Mouse (Mus musculus) neural tube, embryonic 11.5 days (tissue): Measurements from ENCODE around the gene Gng2. TPM values are rescaled to one million over a fixed set of nuclear protein-coding genes. Genes with fewer than 3 reads are reported as not detected.

Source experiments
- ATAC-seq: fragments of 200-750 bp; cut with Nextera tagmentation; 2 replicates; pipeline ENCODE4 v1.8.0; 2017; ENCODE audit warnings: moderate number of reproducible peaks, mild to moderate bottlenecking, moderate TSS enrichment, moderate library complexity; ENCODE audit not compliant: insufficient read depth, low FRiP score, low TSS enrichment
- DNase-seq: peaks from one replicate; pipeline ENCODE4 v3.0.0-alpha.2; 2015; ENCODE audit warnings: low spot score
- H3K27ac ChIP-seq: fragments of 300-500 bp; sonication (generic); 2 replicates; pipeline ENCODE4 v1.5.1; 2014; ENCODE audit warnings: low read depth, mild to moderate bottlenecking, low read length
- H3K27me3 ChIP-seq: fragments of 300-500 bp; sonication (generic); 2 replicates; pipeline ENCODE4 v1.6.1; 2014; ENCODE audit warnings: mild to moderate bottlenecking, low read length, mixed read lengths; ENCODE audit not compliant: control insufficient read depth, insufficient read depth
- H3K36me3 ChIP-seq: fragments of 300-500 bp; sonication (generic); 2 replicates; pipeline ENCODE4 v1.6.1; 2014; ENCODE audit warnings: mild to moderate bottlenecking, low read length, moderate library complexity, mixed read lengths; ENCODE audit not compliant: control insufficient read depth, insufficient read depth
- H3K4me1 ChIP-seq: fragments of 300-500 bp; sonication (generic); 2 replicates; pipeline ENCODE4 v1.6.1; 2014; ENCODE audit warnings: low read length, mixed read lengths; ENCODE audit not compliant: control insufficient read depth, insufficient read depth
- H3K4me2 ChIP-seq: fragments of 300-500 bp; sonication (generic); 2 replicates; pipeline ENCODE4 v1.6.1; 2014; ENCODE audit warnings: low read depth, mild to moderate bottlenecking, moderate library complexity
- H3K4me3 ChIP-seq: fragments of 300-500 bp; sonication (generic); 2 replicates; pipeline ENCODE4 v1.5.1; 2014; ENCODE audit warnings: low read depth, low read length
- H3K9ac ChIP-seq: fragments of 300-500 bp; sonication (generic); 2 replicates; pipeline ENCODE4 v1.6.1; 2014; ENCODE audit warnings: mild to moderate bottlenecking, low read length
- H3K9me3 ChIP-seq: fragments of 300-500 bp; sonication (generic); 2 replicates; pipeline ENCODE4 v1.6.1; 2016; ENCODE audit warnings: low read length; ENCODE audit not compliant: control insufficient read depth
- WGBS: fragments of 180-500 bp; shearing (Covaris S2); extraction: QIAGEN DNeasy Blood & Tissue Kit; methylation state at CpG from one replicate; pipeline ENCODE4 v1.1.7; 2014; 5-methylcytosine and 5-hydroxymethylcytosine counted together
- polyA plus RNA-seq: library from polyadenylated mRNA; unstranded; fragments of >200 nt; fragmentation: Nextera tagmentation; extraction: Ambion mirVana; gene quantifications from 2 replicates; pipeline ENCODE4 v1.2.1, GENCODE M21; 2014

Gng2 gene
- polyA plus RNA-seq, 1 experiment from 2014 or later, result 175 TPM

- no peaks in the 10 kb centered on the region for H3K36me3 ChIP-seq
- no peak overlapping the region for H3K27ac ChIP-seq
- DNase-seq (no peak), ATAC-seq (no peak)
- no peak overlapping the region for H3K9ac ChIP-seq
- H3K4me1 ChIP-seq, result peaks cover 10% of the 10 kb centered on the region
- H3K4me2 ChIP-seq, result no peak overlapping the region
- WGBS, result 68% methylated on average over 3 of the region's 3 CpGs
- no peaks in the 10 kb centered on the region for H3K27me3 ChIP-seq
- H3K4me3 ChIP-seq, result no peak overlapping the region
- no peaks in the 10 kb centered on the region for H3K9me3 ChIP-seq
These were observed 6.6 kb downstream of the Gng2 start for GRCm38 (mm10) chr14:19970845-19971244.

DNA sequence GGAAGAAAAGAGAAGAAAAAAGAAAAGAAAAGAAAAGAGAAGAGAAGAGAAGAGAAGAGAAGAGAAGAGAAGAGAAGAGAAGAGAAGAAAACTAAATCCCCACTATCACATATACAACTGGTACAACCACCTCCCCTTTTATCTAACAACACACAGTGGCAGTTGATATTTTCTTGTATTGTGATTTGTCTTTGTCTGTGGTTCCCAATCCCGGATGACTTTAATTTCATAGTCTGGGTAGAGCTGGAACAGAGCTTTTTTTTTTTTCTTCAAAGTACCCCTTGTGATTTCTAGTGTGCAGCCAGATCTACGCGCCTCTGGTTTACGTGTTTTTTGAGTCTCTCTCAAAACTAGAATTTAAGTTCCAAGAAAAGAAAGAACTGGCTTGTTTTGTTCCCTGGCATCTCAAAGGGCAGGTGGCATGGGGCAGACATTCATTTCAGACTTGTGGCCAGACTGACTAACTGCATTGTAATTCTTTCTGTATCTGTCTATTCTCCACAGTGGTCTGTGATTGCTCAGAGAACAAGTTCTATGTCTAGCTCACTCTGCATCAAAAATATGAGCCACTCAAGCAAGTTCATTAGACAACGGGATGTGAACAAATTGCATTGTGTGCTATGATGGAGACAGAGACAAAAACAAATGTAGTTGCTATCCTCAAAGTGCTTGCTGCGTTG, 7.2 kb downstream of the Gng2 start:
- Histone ChIP-seq H3K27ac (no peak overlapping the region), H3K4me1 (peaks cover 9% of the 10 kb centered on the region), H3K4me3 (no peak overlapping the region), H3K27me3 (no peaks in the 10 kb centered on the region), H3K36me3 (no peaks in the 10 kb centered on the region), H3K9ac (no peak overlapping the region), H3K4me2 (no peak overlapping the region), H3K9me3 (no peaks in the 10 kb centered on the region)
- WGBS, result 88% methylated on average over 6 of the region's 6 CpGs
- ATAC-seq (no peak), DNase-seq (no peak)

DNA sequence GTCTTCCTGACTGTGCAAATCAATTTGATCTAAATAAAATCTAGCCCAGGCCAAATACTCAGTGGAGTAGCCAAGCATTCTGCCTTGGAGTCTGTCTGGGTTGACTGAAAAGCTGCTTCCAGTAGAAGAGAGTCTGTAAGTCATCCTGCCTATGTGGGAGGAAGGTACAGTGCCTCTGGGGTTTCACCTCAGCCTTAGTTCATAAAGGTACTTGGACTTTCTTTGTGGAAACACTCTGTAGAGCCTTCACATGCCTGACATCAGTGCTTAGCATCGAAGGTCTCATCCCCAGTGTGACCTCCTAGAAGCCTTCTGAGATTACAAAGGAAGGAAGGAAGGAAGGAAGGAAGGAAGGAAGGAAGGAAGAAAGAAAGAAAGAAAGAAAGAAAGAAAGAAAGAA, 7.9 kb downstream of the Gng2 start:
- WGBS, result 92% methylated on average over 1 of the region's 1 CpGs

DNA sequence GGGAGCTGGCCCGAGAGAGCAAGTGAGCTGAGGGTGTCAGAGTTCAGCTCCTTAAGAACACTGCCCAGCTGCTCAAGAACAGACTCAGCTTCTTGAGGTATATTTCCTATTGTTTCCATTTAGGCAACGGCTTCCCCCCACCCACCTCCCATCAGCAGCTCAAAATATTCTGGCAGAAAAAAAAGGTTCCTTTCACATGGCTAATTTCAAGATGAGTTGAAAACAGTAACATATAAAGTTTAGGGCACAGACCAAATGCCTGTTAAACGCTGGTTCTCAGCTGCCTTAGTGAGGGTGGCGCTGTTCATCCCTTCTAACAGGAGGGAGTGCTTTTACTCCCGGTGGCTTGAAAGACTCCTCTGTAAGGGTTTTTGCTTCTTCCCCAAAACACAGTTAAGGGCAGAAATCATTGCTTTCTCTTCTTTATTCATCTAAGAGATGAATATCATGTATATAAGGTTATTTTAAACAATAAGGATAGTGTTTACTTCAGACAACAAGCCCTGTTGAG, 8.4 kb downstream of the Gng2 start:
- Histone ChIP-seq H3K9me3 (no peaks in the 10 kb centered on the region), H3K9ac (no peak overlapping the region), H3K4me2 (no peak overlapping the region), H3K4me1 (0 out of 2 replicates have a peak, but pooled peaks cover 1% of the 10 kb centered on the region), H3K4me3 (no peak overlapping the region), H3K27me3 (no peaks in the 10 kb centered on the region), H3K36me3 (no peaks in the 10 kb centered on the region), H3K27ac (no peak overlapping the region)
- DNase-seq, result no peak
- ATAC-seq, result no peak
- WGBS, result 59% methylated on average over 5 of the region's 5 CpGs

More for the DNA sequence above, 7.9 kb downstream of the Gng2 start:
- ATAC-seq (no peak), DNase-seq (no peak)
- Histone ChIP-seq H3K4me2 (no peak overlapping the region), H3K27me3 (no peaks in the 10 kb centered on the region), H3K9me3 (no peaks in the 10 kb centered on the region), H3K9ac (no peak overlapping the region), H3K27ac (no peak overlapping the region), H3K4me3 (no peak overlapping the region), H3K36me3 (no peaks in the 10 kb centered on the region), H3K4me1 (peaks cover 4% of the 10 kb centered on the region)

GRCm38 (mm10) chr14:19968321-19969010, 9.0 kb downstream of the Gng2 start:
- Histone ChIP-seq H3K4me1 (0 out of 2 replicates have a peak, but pooled peaks cover 3% of the 10 kb centered on the region), H3K27ac (no peak overlapping the region)
- no peak for ATAC-seq

DNA sequence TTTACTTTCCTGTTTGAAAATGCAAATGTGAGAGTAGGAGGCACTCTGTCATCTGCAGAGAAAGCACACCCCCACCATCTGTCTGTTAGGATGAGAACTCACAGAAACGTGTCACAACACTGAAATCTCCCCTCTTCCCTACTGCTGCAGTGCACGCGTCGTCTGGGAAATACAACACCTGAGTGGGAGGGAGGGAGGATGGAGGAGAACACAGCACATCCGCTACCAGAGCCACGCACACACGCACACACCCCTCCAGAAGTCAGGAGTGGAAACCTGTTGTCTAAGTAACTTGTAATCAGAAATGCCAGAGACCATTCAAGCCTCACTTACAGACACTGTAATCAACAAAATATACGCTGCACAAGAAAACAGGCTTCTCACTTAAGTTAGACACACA, 9.9 kb downstream of the Gng2 start:
- Histone ChIP-seq H3K36me3 (no peaks in the 10 kb centered on the region), H3K4me3 (no peak overlapping the region), H3K27ac (no peak overlapping the region), H3K9ac (no peak overlapping the region), H3K9me3 (no peaks in the 10 kb centered on the region), H3K27me3 (no peaks in the 10 kb centered on the region), H3K4me1 (peaks cover 5% of the 10 kb centered on the region; the same call in 1 of the 2 replicates), H3K4me2 (no peak overlapping the region)
- 71% methylated on average over 8 of the region's 8 CpGs for WGBS
- DNase-seq (no peak), ATAC-seq (no peak)

More at GRCm38 (mm10) chr14:19968321-19969010, 9.0 kb downstream of the Gng2 start:
- no peak overlapping the region for H3K9ac ChIP-seq
- H3K9me3 ChIP-seq, result no peaks in the 10 kb centered on the region
- WGBS, result 86% methylated on average over 7 of the region's 7 CpGs
- H3K27me3 ChIP-seq, result no peaks in the 10 kb centered on the region
- H3K4me2 ChIP-seq, result no peak overlapping the region
- no peak overlapping the region for H3K4me3 ChIP-seq
- no peak for DNase-seq
- no peaks in the 10 kb centered on the region for H3K36me3 ChIP-seq

- Histone ChIP-seq H3K4me3 (no peak overlapping the region), H3K36me3 (no peaks in the 10 kb centered on the region), H3K27ac (no peak overlapping the region), H3K27me3 (no peaks in the 10 kb centered on the region), H3K9me3 (no peaks in the 10 kb centered on the region), H3K9ac (no peak overlapping the region), H3K4me2 (no peak overlapping the region), H3K4me1 (peaks cover 8% of the 10 kb centered on the region; the same call in 1 of the 2 replicates)
- DNase-seq (no peak), ATAC-seq (no peak)
- WGBS, result 59% methylated on average over 5 of the region's 5 CpGs
These were observed 13.4 kb downstream of the Gng2 start for GRCm38 (mm10) chr14:19963961-19964505.

GRCm38 (mm10) chr14:19961924-19962915, 15.2 kb downstream of the Gng2 start:
- Histone ChIP-seq H3K9me3 (no peaks in the 10 kb centered on the region), H3K27ac (no peak overlapping the region), H3K4me2 (no peak overlapping the region), H3K4me3 (no peak overlapping the region), H3K9ac (no peak overlapping the region), H3K27me3 (no peaks in the 10 kb centered on the region), H3K36me3 (0 out of 2 replicates have a peak, but pooled peaks cover 2% of the 10 kb centered on the region), H3K4me1 (peaks cover 8% of the 10 kb centered on the region; the same call in 1 of the 2 replicates)
- DNase-seq (no peak), ATAC-seq (no peak)
- WGBS, result 63% methylated on average over 15 of the region's 15 CpGs
